Mouse (Mus musculus): ENCODE data around the gene Mre11a. TPM values are rescaled to one million over a fixed set of nuclear protein-coding genes. Genes with fewer than 3 reads are reported as not detected.

Mre11a gene
- polyA plus RNA-seq, 1 experiment from 2014 or later: 20.6 TPM

DNA sequence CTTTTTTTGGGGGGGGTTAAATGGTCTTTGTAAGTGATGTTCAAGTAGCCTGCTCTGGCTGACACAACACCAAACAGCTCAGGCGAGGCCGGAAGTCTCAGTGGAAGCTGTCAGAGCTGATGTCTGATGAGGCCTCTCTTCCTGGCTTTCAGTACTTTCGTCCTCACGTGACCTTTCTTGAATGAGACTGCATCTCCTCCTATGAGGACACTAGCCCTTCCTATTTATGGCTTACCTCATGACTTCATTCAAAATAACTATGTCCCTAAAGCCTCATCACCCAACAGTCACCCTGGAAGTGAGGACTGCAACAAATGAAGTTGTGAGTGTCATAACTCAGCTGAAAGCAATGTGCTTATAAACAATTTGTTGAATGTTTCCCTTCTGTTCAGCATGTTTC is 100.2 kb downstream of the Mre11a start:
- Histone ChIP-seq H3K9ac (no peak overlapping the region), H3K27me3 (no peaks in the 10 kb centered on the region), H3K4me3 (no peak overlapping the region), H3K36me3 (no peaks in the 10 kb centered on the region), H3K9me3 (replicated peaks) (no peaks in the 10 kb centered on the region), H3K4me2 (replicated peaks) (no peak overlapping the region), H3K27ac (no peak overlapping the region), H3K4me1 (no peaks in the 10 kb centered on the region)
- 72% methylated on average over 4 of the region's 4 CpGs for WGBS
- no peak for ATAC-seq (ENCODE audit: low FRiP score)

DNA sequence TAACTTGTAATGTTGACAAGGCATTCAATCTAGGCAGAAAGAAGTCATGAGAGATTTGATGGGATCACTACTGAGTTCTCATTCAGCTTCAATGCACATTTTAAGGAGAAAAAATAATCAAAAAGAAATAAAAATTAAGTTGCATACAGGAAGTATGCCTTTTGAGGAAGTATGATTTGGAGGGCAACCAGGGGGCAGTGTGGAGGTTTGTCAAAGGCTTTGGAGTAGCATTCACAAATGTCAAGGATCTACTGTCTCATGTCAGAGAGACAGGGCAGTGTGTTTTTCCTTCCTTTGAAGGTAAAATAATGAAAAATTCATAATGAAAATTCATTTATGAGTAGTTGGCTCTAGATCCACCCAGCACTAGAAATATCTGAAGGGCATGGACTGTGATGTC is 100.7 kb downstream of the Mre11a start:
- no peak overlapping the region for H3K4me2 ChIP-seq (replicated peaks)
- no peak for ATAC-seq (ENCODE audit: low FRiP score)
- no peaks in the 10 kb centered on the region for H3K9me3 ChIP-seq (replicated peaks)
- H3K36me3 ChIP-seq: no peaks in the 10 kb centered on the region
- no peak overlapping the region for H3K9ac ChIP-seq
- H3K4me1 ChIP-seq: no peaks in the 10 kb centered on the region
- no peak overlapping the region for H3K4me3 ChIP-seq
- no peak overlapping the region for H3K27ac ChIP-seq
- H3K27me3 ChIP-seq: no peaks in the 10 kb centered on the region

DNA sequence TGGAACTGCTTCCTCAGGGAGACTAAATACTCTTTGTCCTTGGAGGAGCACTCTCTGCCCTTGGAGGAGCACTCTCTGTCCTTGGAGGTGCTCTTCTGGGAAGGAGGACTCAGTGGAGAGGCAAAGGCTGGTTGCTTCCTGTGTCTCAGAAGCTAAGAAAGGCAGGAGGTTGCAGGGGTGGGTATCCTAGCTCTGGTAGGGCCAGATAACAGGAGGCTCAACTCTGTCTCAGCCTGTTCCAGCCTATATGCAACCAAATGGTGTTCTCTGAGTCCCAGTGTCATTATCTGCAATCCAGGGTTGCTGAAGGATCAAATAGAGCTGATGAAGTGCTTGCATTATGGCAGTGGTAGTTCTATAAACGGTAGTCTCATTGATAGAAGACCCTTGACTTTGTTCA is 101.5 kb downstream of the Mre11a start:
- Histone ChIP-seq H3K4me2 (replicated peaks) (no peak overlapping the region), H3K4me1 (peaks cover 5% of the 10 kb centered on the region), H3K4me3 (no peak overlapping the region), H3K36me3 (no peaks in the 10 kb centered on the region), H3K27ac (no peak overlapping the region), H3K9ac (no peak overlapping the region), H3K9me3 (replicated peaks) (no peaks in the 10 kb centered on the region), H3K27me3 (no peaks in the 10 kb centered on the region)
- 92% methylated on average over 1 of the region's 1 CpGs for WGBS
- no peak for ATAC-seq (ENCODE audit: low FRiP score)

Other genes with a start within 250 kb of the Mre11a start
- 18.2 and 18.4 TPM in 2 replicates for gene Amotl1, start 139.6 kb upstream of the Mre11a start, polyA plus RNA-seq (2016; fragmentation: Nextera tagmentation; extraction: Ambion mirVana)
- gene Piwil4, start 43.9 kb upstream of the Mre11a start, polyA plus RNA-seq (2016; fragmentation: Nextera tagmentation; extraction: Ambion mirVana): 0.17 and 0.39 TPM in 2 replicates
- gene Fut4, start 32.3 kb upstream of the Mre11a start, polyA plus RNA-seq (2016; fragmentation: Nextera tagmentation; extraction: Ambion mirVana): 2.2 and 2.4 TPM in 2 replicates
- 3.6 and 4.2 TPM in 2 replicates for gene 1700012B09Rik, start 13.6 kb upstream of the Mre11a start, polyA plus RNA-seq (2016; fragmentation: Nextera tagmentation; extraction: Ambion mirVana)
- 44.4 and 45.6 TPM in 2 replicates for gene Ankrd49, start 202 bp downstream of the Mre11a start, polyA plus RNA-seq (2016; fragmentation: Nextera tagmentation; extraction: Ambion mirVana)
- gene Gpr83, start 75.6 kb downstream of the Mre11a start, polyA plus RNA-seq (2016; fragmentation: Nextera tagmentation; extraction: Ambion mirVana): 1.6 and 1.7 TPM in 2 replicates
- not detected in 2 replicates for gene Izumo1r, start 119.3 kb downstream of the Mre11a start, polyA plus RNA-seq (2016; fragmentation: Nextera tagmentation; extraction: Ambion mirVana)